Mouse (Mus musculus): ENCODE measurements around the gene Zdhhc9.

DNA sequence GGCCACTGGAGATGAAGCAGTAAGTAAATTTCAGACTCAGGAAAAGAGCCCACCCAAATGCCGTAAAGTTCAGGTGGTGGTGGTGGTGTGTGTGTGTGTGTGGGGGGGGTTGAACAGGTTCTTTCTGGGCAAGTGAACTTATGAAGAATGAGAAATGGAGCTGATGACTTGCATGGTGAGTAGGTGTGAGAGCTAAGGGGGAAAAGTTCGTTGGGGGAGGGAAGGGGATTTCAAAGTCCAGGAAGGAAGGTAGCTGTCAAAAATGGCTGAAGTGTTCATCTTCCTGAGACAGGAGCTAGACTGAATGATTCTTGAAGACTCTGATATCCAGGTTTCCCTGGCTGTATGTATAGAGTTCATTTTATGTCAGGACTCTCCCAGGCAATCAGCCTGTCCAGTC lies 61.5 kb downstream of the Zdhhc9 start:
- no peak for TF ChIP-seq TAL1 (IDR thresholded peaks at IDR 0.05; ENCODE audit: low read length)
- no peak for TF ChIP-seq GATA1 (IDR thresholded peaks at IDR 0.05; ENCODE audit: low read length)

Measured in erythroblast, embryonic 14.5 days (primary cell).